ENCODE assay signal across 14 mouse cellular contexts in the genomic region with DNA sequence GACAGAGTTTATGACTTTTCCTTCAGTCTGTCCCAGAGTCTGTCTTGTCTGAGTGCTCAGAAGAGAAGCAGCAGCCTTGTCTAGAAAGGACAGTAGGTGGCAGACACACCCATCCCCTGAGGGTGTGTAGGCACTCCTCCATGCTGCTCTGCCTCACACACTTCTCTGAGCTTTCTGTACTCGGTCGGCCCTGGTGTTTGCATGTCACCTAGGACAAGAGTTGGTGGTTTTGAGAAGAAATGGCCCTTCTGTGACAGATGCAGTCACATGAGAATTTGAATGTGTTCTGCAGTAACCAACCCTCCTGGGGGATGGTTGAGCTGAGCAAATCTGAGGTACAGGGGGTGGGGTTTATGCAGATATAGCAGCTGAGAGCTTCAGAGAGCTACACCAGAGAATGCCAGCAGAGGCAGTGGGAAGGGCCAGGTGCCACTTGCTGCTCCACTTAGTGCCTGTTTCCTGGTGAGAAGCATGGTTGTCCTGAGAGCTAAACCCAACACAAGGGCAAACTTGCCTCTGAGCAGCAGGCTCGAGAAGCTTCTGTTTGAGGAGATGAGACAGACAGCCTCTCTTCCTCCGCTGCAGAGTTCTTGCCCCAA.
DNase-seq lines count a peak whose midpoint lies in the region; ATAC-seq and TF ChIP-seq lines count a peak whose summit lies in the region.
"Had no signal": no experiment of that assay in that cellular context is flagged by ENCODE, and none has a peak within 500 bp of the region (broad histone marks: within the 10 kb centered on the region; RNA-seq: fewer than 3 reads in every experiment).

No protein-coding gene starts in this region.

- DNase-seq in embryonic facial prominence, embryonic 14.5 days (ENCODE audit: low spot score), result no peak
- DNase-seq in embryonic facial prominence, embryonic 10.5 days (ENCODE audit: low spot score), result no peak
- no peak for DNase-seq in midbrain, postnatal 0 days (ENCODE audit: low spot score)
- DNase-seq in midbrain, embryonic 14.5 days, result no peak
- DNase-seq in stomach, postnatal 0 days (ENCODE audit: low spot score), result no peak
- no peak for DNase-seq in thymus, postnatal 14 days
- no peak for DNase-seq in embryo, embryonic 11 days
- DNase-seq: adrenal gland, adult 2 months; cerebellum, adult 11-12 months had no signal

- 68% methylated on average over 4 of the region's 4 CpGs for WGBS in embryonic facial prominence, embryonic 14.5 days
- 83% methylated on average over 4 of the region's 4 CpGs for WGBS in embryonic facial prominence, embryonic 10.5 days
- WGBS in midbrain, postnatal 0 days, result 74% methylated on average over 4 of the region's 4 CpGs
- 89% methylated on average over 4 of the region's 4 CpGs for WGBS in midbrain, embryonic 14.5 days
- 73% methylated on average over 4 of the region's 4 CpGs for WGBS in embryonic facial prominence, embryonic 15.5 days
- 72% methylated on average over 4 of the region's 4 CpGs for WGBS in stomach, postnatal 0 days

- peaks cover 96% of the 10 kb centered on the region for H3K36me3 ChIP-seq in embryonic facial prominence, embryonic 14.5 days (ENCODE audit: control insufficient read depth, insufficient read depth, low read length)
- peaks cover 99% of the 10 kb centered on the region for H3K36me3 ChIP-seq in embryonic facial prominence, embryonic 10.5 days (replicated peaks)
- peaks cover 75% of the 10 kb centered on the region for H3K36me3 ChIP-seq in midbrain, postnatal 0 days (ENCODE audit: insufficient read depth, low read length)
- H3K36me3 ChIP-seq in midbrain, embryonic 14.5 days (ENCODE audit: control insufficient read depth, insufficient read depth, low read length), result peaks cover 96% of the 10 kb centered on the region
- H3K36me3 ChIP-seq in embryonic facial prominence, embryonic 15.5 days, result peaks cover 89% of the 10 kb centered on the region
- H3K36me3 ChIP-seq in stomach, postnatal 0 days (ENCODE audit: control insufficient read depth, insufficient read depth, low read length), result peaks cover 41% of the 10 kb centered on the region

- no peaks in the 10 kb centered on the region for H3K9me3 ChIP-seq in embryonic facial prominence, embryonic 14.5 days (ENCODE audit: control insufficient read depth, low read length)
- H3K9me3 ChIP-seq in embryonic facial prominence, embryonic 10.5 days, result no peaks in the 10 kb centered on the region
- no peaks in the 10 kb centered on the region for H3K9me3 ChIP-seq in midbrain, postnatal 0 days (ENCODE audit: low read length)
- H3K9me3 ChIP-seq in midbrain, embryonic 14.5 days (ENCODE audit: control insufficient read depth, low read length), result no peaks in the 10 kb centered on the region
- no peaks in the 10 kb centered on the region for H3K9me3 ChIP-seq in embryonic facial prominence, embryonic 15.5 days (replicated peaks)
- H3K9me3 ChIP-seq in stomach, postnatal 0 days (ENCODE audit: control insufficient read depth, low read length), result no peaks in the 10 kb centered on the region
- H3K9me3 ChIP-seq: hindbrain, embryonic 15.5 days; limb, embryonic 15.5 days; midbrain, embryonic 13.5 days; neural tube, embryonic 15.5 days had no signal

- ATAC-seq in embryonic facial prominence, embryonic 14.5 days (ENCODE audit: low read depth), result peak; percentile 30; the same call in 1 of the 2 replicates
- ATAC-seq in midbrain, postnatal 0 days (ENCODE audit: low FRiP score), result no peak
- no peak for ATAC-seq in midbrain, embryonic 14.5 days (ENCODE audit: low FRiP score, low TSS enrichment)
- no peak for ATAC-seq in embryonic facial prominence, embryonic 15.5 days (ENCODE audit: insufficient number of reproducible peaks, low FRiP score, low TSS enrichment, low read depth)
- no peak for ATAC-seq in stomach, postnatal 0 days (ENCODE audit: low FRiP score, low TSS enrichment)
- ATAC-seq: midbrain, embryonic 13.5 days had no signal

- H3K4me1 ChIP-seq in embryonic facial prominence, embryonic 14.5 days (ENCODE audit: control insufficient read depth, insufficient read depth, low read length), result no peaks in the 10 kb centered on the region
- no peaks in the 10 kb centered on the region for H3K4me1 ChIP-seq in embryonic facial prominence, embryonic 10.5 days
- no peaks in the 10 kb centered on the region for H3K4me1 ChIP-seq in midbrain, postnatal 0 days (ENCODE audit: insufficient read depth, low read length)
- no peaks in the 10 kb centered on the region for H3K4me1 ChIP-seq in midbrain, embryonic 14.5 days (ENCODE audit: control insufficient read depth, insufficient read depth, low read length)
- 0 out of 2 replicates have a peak, but pooled peaks cover 2% of the 10 kb centered on the region for H3K4me1 ChIP-seq in embryonic facial prominence, embryonic 15.5 days
- no peaks in the 10 kb centered on the region for H3K4me1 ChIP-seq in stomach, postnatal 0 days (replicated peaks; ENCODE audit: control insufficient read depth, insufficient read depth)
- H3K4me1 ChIP-seq: hindbrain, embryonic 15.5 days; limb, embryonic 15.5 days; midbrain, embryonic 13.5 days; neural tube, embryonic 15.5 days had no signal

- H3K27ac ChIP-seq in embryonic facial prominence, embryonic 14.5 days (replicated peaks; ENCODE audit: low read depth, low read length), result no peak overlapping the region
- no peak overlapping the region for H3K27ac ChIP-seq in embryonic facial prominence, embryonic 10.5 days (replicated peaks)
- H3K27ac ChIP-seq in midbrain, postnatal 0 days (ENCODE audit: low read depth, low read length), result no peak overlapping the region
- H3K27ac ChIP-seq in midbrain, embryonic 14.5 days (replicated peaks; ENCODE audit: low read depth, low read length), result no peak overlapping the region
- H3K27ac ChIP-seq in embryonic facial prominence, embryonic 15.5 days (replicated peaks), result peak overlapping the region; percentile 66; the same call in 1 of the 2 replicates
- no peak overlapping the region for H3K27ac ChIP-seq in stomach, postnatal 0 days (replicated peaks)
- H3K27ac ChIP-seq: hindbrain, embryonic 15.5 days; limb, embryonic 15.5 days; midbrain, embryonic 13.5 days; neural tube, embryonic 15.5 days had no signal

- no peak overlapping the region for H3K9ac ChIP-seq in embryonic facial prominence, embryonic 14.5 days (ENCODE audit: low read depth, low read length)
- H3K9ac ChIP-seq in midbrain, postnatal 0 days (replicated peaks; ENCODE audit: low read length, poor library complexity, severe bottlenecking), result no peak overlapping the region
- H3K9ac ChIP-seq in midbrain, embryonic 14.5 days (replicated peaks; ENCODE audit: low read length), result no peak overlapping the region
- no peak overlapping the region for H3K9ac ChIP-seq in embryonic facial prominence, embryonic 15.5 days
- no peak overlapping the region for H3K9ac ChIP-seq in stomach, postnatal 0 days (ENCODE audit: low read length)
- H3K9ac ChIP-seq: hindbrain, embryonic 15.5 days; limb, embryonic 15.5 days; midbrain, embryonic 13.5 days; neural tube, embryonic 15.5 days had no signal

- no peak overlapping the region for H3K4me3 ChIP-seq in embryonic facial prominence, embryonic 14.5 days (ENCODE audit: low read depth, low read length)
- no peak overlapping the region for H3K4me3 ChIP-seq in embryonic facial prominence, embryonic 10.5 days
- no peak overlapping the region for H3K4me3 ChIP-seq in midbrain, postnatal 0 days (ENCODE audit: low read depth, low read length)
- no peak overlapping the region for H3K4me3 ChIP-seq in midbrain, embryonic 14.5 days (replicated peaks; ENCODE audit: low read depth, low read length)
- no peak overlapping the region for H3K4me3 ChIP-seq in embryonic facial prominence, embryonic 15.5 days (replicated peaks)
- H3K4me3 ChIP-seq in stomach, postnatal 0 days (ENCODE audit: low read depth, low read length), result no peak overlapping the region
- H3K4me3 ChIP-seq: hindbrain, embryonic 15.5 days; limb, embryonic 15.5 days; midbrain, embryonic 13.5 days; neural tube, embryonic 15.5 days had no signal

- H3K4me2 ChIP-seq in embryonic facial prominence, embryonic 14.5 days (ENCODE audit: low read depth, low read length), result no peak overlapping the region
- no peak overlapping the region for H3K4me2 ChIP-seq in midbrain, postnatal 0 days (ENCODE audit: low read depth, low read length, poor library complexity, severe bottlenecking)
- no peak overlapping the region for H3K4me2 ChIP-seq in midbrain, embryonic 14.5 days (ENCODE audit: low read length)
- no peak overlapping the region for H3K4me2 ChIP-seq in embryonic facial prominence, embryonic 15.5 days (replicated peaks)
- no peak overlapping the region for H3K4me2 ChIP-seq in stomach, postnatal 0 days (replicated peaks; ENCODE audit: low read depth)
- H3K4me2 ChIP-seq: hindbrain, embryonic 15.5 days; limb, embryonic 15.5 days; midbrain, embryonic 13.5 days; neural tube, embryonic 15.5 days had no signal

- TF ChIP-seq EP300 in stomach, postnatal 0 days (optimal IDR thresholded peaks at IDR 0.05), result no peak

- peak; percentile 32 for TF ChIP-seq CTCF in midbrain, postnatal 0 days (IDR thresholded peaks at IDR 0.05)
- peak; percentile 34 for TF ChIP-seq CTCF in stomach, postnatal 0 days (IDR thresholded peaks at IDR 0.05; ENCODE audit: low read depth)

- no peaks in the 10 kb centered on the region for H3K27me3 ChIP-seq in embryonic facial prominence, embryonic 14.5 days (replicated peaks; ENCODE audit: control insufficient read depth, insufficient read depth, low read length)
- no peaks in the 10 kb centered on the region for H3K27me3 ChIP-seq in embryonic facial prominence, embryonic 10.5 days (replicated peaks; ENCODE audit: low read depth, poor library complexity, severe bottlenecking)
- no peaks in the 10 kb centered on the region for H3K27me3 ChIP-seq in midbrain, postnatal 0 days (ENCODE audit: insufficient read depth, low read length)
- H3K27me3 ChIP-seq in midbrain, embryonic 14.5 days (ENCODE audit: control insufficient read depth, insufficient read depth, low read length), result no peaks in the 10 kb centered on the region
- no peaks in the 10 kb centered on the region for H3K27me3 ChIP-seq in embryonic facial prominence, embryonic 15.5 days
- H3K27me3 ChIP-seq in stomach, postnatal 0 days (ENCODE audit: control insufficient read depth, insufficient read depth, low read length), result no peaks in the 10 kb centered on the region
- H3K27me3 ChIP-seq: hindbrain, embryonic 15.5 days; limb, embryonic 15.5 days; midbrain, embryonic 13.5 days; neural tube, embryonic 15.5 days had no signal
